Mouse (Mus musculus) kidney, adult 8-10 months (tissue): Measurements from ENCODE around the gene Sult6b2.

Experiments
- DNase-seq, 2 experiments: peaks; one replicate each; pipeline ENCODE4 v3.0.0; 2022

The Sult6b2 gene

DNA sequence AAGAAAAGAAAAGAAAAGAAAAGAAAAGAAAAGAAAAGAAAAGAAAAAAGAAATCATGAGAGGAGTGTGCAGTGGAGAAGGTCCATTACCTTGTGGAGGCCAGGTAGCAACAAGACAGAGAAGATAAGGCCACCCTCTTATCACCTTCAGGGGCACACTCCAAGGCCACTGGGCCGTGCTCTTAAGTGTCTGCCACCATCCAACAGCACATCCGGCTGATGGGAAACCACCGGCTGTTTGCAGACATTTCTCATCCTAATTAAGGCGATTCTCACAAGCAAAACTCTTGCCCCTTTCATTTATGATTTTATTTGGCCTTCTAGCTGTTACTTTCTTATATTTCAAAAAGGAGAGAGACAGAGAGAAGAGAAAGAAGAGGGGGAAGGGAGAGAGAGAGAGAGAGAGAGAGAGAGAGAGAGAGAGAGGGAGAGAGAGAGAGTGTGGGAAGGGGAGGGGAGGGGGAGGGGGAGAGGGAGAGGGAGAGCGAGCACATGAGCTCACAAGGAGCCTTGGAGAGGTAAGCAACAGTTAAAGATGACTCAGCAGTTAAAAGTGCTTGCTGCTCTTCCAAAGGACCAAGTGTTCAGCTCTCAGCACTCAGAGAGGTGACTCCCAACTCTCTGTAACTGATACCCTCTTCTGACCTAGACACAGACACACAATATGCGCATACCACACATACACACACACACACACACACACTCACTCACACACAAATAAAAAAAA lies 5.2 kb upstream of the Sult6b2 start:
- no peak for DNase-seq

DNA sequence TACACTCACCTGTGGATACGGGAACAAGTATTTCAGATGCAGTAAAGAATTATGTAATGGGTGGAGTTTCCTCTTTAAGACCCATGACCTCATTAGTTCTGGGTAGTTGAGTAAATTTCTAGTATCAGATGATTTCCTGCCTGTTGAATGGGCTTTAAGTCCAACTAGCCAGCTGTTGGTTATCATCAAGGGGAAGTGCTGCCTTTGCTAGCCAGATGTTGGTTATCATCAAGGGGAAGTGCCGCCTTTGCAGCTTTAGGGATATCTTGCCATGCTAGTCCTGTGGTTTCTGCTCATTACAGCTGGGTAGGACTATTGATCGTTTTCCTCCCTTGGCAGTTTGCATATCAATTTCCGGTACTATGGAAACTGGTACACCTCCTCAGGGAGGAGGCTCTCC lies 2.0 kb upstream of the Sult6b2 start:
- no peak for DNase-seq

DNA sequence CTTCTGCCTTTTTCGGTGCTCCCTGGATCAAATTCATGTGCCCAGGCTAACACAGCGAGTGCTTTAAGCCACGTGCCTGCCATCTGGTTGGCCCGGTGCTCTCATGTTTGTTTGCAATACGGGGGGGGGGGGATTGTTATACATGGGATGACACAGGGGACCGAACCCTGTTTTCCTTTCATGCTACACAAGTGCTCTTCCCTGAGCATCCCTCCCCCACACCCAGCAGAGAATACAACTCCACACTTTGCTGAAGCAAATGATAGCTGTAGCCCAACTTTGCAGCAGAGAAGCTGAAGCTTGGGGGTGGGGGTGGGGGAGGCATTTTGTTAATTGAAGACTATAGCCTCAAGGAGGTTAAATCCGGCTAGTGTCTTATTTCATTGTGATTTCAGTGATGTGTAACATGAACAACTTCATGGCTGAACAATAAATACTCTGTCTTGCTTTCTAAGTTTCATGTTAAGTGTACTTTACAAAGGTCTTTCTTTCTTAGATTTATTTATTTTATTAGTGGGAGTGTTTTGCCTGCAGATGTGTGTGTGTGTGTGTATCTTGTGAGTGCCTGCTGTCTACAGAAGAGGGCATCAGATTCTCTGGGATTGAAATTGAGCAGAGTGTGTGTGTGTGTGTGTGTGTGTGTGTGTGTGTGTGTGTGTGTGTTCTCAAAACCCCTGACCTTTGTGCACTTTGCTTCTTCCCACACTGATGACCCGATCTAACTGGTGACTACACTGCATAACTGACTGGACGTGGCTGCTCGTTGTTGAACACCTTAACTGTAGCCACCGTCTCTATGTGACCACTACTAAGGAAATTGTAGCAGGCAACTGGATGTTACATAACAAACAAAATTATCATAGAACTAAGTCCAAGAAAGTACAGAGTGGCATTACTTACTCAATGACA lies 1.4 kb downstream of the Sult6b2 start:
- DNase-seq: no peak

DNA sequence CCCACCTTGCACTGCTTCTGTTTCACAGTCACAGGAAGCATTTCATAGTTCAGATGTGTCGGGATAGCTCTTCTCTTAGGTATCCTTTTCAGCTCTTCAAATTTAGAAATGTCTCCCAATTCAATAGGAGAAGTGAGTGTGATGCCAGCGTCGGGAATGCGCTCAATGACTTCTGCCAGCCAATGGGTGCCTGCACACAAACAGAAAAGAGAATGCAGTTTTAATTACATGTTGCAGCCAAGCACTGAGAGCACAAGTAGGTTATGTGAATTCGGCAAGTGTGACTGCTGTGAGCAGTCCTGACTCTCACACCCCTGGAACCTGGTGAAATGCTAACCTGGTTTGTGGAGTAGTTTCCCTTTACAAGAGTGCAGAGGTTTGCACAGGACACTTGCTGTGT lies 2.6 kb downstream of the Sult6b2 start:
- DNase-seq: no peak

DNA sequence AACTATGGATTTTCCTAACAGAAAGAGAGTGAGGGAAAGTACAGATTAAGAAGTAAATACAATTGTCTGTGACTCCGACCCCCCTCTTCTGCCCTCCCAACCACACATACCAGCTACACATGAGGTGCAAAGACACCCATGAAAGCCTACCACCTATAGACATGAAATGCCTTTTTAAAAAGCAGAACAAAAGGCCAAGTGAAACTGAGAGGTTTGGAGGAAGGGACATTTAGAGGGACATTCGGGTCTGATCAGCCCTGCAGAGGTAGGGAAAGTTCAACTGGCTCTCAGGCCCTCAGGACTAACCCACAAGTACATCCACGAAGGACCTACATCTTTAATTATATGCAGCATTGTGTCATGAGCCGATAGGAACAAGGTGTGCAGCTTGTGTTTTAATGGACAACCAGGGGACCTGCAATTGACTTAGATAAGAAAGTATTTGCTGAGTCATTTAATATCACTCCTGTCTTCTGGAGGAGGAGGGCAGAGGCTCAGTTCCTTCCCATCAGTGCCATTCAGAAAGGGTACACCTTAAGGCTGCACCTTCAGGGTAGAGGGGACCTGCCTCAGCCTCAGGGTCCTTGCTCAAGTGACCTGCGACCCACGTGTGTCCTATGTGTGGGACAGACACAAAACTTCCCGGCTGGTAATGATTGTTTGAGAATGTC lies 4.5 kb downstream of the Sult6b2 start:
- no peak for DNase-seq

DNA sequence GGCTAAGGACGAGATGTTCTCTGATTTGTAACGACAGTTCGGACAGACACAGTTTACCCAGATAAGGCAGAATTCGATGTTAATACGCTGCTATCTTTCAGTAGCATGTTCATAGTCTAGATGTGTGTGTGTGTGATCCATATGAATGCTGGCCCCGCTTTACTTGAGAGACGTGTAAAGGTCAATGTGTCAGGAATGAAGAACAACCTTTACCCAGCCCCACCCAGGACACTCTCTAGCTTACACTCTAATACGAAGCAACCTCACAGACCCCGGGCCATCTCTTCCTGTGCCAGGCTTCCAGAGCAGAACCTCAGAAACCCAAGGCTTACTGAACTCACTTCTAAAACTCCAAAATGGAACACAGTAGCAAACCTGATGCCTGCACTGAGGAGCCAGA lies 5.5 kb downstream of the Sult6b2 start:
- no peak for DNase-seq

DNA sequence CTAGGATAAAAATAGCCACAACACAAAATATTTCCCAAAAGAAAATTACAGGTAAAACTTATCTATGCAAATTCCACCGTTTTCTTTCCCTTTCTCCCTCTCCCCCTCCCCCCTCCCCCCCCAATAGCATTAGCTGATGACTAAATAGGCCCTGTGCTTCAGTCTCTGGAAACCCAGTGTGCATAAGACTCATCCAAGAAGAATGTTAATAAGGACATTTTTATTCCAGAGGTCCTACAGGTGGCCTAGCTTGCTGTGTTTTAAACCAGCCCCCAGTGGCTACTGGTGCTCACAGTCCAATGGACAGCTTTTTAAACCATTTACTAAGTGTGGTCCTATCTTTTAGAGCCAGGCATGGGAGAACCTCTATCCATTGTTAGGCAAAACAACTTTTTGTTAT lies 6.3 kb downstream of the Sult6b2 start:
- DNase-seq: no peak

DNA sequence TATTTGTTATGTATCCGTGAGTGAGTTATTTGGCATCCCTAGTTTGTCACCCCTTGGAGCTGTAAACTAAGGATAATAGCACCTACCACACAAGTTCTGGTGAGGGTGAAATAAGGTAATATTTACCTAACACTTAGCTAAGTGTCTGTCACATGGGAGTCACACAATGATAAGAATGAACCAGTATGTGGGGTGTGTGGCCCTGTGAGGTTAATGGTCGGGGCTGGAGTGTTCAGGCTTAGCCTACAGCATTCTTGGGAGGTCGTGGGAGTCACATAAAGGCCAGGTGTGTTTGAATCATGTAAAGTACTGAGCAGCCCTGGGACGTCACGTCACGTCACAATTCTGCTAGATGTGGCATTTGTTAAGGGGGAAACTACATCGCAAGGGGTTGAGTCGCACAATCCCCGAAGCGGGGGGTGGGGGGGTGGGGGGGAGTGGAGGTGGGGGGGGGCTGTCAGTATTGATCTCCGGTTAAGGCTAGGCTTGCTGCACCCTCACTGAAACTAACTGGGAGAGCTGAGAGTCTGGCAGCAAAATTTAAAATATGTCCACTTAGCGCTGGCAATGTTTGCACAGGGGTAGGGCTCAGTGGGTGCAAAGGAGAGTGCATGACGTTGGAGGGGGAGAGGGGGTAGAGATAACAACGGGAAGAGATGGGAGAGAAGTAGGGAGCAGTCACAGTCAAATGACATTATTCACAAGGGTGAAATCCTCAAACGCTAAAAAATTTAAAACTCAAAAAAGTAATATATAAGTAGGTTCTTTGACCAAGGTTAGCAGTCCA lies 8.5 kb downstream of the Sult6b2 start:
- DNase-seq: no peak

DNA sequence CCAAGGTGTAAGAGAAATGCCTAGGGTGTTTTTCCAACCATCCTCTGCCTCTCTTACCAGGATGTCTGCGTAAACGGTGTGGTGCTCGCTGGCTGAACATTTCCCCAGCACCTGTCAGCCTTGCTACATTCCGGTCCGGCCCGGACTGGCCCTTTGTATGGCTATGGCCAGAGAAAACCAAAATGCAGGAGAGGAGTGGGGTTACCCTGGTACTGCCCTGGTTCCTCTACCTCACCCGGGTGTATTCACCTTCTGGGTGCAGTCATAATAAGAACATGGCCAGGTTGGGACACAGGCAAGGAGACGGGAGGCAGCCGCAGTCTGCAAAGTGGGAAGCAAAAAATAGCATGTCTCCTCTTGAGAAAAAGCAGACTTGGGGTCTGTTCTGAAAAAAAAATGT lies 9.2 kb downstream of the Sult6b2 start:
- no peak for DNase-seq

DNA sequence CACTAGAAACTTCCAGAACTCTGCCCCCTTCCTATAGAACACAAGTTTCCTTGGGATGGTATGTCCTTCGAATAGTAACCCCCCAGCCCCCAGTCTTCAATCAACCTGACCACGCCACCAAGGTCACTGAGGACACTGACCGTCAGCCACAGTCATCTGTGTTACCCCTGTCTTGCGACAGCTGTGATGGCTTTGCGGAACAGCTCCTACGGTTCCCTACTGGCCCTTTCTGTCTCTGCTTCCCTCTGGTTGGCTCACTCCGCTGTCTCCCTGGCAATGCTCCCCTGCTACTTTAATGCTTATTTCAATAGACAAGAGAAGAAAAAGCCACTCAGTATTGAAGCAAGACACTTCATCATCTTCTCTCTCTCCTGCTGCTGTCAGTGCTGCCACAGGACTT lies 10.8 kb downstream of the Sult6b2 start:
- DNase-seq: no peak

DNA sequence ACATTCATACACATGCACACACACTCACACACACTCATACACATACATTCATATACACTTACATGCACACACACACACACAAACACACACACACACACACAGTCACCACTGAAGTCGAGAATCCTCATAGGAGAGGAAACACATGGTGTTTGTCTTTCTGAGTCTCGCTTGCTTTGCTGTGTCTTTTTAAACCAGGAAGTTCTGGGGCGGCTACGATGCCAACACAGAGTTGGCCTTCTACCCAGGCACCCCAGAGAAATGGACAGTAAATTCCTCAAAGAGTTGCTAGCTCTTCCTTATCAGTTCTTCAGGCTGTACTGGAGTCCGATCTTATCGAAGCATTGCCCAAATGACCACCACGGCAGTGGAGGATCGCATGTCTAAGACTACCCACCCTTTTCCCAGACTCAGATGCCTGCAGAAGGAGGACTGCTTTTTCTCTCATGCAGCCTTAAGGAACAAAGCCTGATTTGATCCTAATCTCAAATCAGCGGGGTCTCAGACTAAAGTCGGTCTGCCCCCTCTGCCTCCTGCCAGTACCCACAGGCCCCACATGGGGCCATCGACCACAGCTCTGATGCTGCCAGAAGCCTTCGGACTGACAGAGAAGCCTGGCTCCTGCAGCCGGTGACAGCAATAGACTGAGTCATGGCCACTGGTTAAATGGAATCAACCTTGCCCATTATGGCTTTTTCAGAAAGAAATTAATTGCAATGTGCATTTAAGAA lies 11.9 kb downstream of the Sult6b2 start:
- DNase-seq: no peak

DNA sequence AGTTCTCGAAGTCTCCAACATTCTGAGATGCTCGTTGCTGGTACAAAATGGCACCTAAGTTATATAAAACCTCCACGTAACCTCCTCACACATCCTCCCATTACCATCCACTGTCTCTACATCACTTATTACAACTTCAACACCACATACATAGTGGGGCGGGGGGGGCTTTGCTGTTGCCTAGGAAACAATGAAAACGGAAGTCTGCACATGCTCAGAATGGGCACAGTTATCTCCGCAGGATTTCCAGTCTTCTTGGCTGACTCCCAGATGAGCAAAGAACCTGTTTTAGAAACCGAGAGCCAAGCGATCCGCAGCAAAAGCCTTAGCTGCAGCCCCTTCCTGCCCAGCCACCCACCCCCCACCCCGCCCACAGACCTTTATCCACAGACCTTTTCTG lies 14.6 kb downstream of the Sult6b2 start:
- no peak for DNase-seq

DNA sequence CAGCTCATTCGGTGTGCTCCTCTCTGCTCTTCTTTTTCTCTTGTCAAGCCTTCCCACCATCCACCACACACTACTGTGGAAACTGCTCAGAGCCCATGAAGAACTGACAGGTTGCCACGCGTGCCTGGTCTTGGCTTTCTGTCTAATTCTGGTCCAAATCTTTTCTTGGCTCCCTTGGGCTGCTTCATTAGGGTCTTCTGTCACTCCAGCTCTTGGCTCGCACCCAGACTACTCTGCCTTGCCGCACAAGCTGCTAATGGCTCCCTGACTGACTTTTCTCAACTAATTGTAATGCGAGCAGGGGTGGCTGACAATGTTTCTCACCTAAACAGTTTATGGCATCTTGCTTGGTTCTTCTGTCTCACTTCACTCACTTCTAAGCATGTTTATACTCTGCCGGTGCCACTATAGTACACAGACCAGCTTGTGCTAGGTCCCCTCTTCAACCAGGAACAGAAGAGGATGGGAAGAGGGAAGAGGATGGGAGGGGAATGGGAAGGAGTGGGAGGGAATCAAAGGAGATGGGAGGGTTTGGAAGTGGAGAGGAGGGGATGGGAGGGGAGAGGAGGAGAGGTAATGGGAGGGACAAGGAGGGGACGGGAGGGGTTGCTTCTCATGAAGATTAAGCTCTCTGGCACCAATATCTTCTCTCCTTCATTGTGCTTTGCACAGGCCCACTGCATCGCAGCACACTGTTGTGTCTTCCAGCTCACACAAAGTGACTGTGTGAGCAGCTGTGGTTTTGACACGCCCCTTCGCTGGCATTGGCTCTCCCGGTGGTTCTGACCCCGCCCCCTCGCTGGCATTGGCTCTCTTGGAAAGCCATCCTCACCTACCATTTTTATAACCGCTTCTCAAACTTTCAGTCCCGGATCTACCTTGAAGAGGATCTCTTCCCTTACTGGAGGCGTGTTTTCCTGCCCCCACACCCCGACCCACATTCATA lies 16.0 kb downstream of the Sult6b2 start:
- no peak for DNase-seq

DNA sequence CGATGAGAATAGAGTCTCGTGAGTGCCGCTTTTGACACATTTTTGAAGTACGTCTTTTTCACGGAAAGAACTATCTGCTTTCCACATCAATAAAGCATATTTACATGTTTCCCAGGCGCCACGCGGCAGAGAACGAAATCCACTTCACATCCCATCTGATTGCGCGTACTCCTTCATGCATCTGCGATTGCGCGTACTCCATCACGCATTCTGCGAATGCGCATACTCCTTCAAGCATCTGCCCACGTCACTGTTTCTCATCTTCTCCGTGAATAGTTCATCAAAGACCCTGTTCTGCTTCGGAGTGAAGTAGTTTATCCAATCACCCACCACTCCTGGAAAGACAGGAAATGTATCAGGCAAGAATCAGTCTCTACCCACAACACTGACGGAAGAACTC lies 18.2 kb downstream of the Sult6b2 start:
- DNase-seq: no peak

DNA sequence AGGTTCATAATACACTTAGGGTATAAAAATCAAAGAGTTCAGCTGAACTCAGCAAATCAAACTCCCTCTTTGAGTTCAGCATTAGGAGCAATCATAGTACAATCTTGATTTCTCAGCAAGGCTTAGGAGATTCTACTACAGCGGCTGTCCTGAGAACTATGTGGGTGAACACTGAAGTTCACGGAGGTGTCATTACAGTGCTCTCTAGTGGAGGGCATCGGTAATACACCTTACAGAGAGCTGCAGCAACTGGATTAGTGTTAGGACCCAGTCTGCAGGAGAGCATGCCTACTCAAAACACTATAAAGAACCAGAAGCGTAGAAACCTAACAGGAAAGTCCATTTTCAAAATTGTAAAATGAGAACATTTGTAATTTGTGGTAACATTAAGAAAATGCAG lies 19.0 kb downstream of the Sult6b2 start:
- peak; percentile 41 to 71 for DNase-seq

DNA sequence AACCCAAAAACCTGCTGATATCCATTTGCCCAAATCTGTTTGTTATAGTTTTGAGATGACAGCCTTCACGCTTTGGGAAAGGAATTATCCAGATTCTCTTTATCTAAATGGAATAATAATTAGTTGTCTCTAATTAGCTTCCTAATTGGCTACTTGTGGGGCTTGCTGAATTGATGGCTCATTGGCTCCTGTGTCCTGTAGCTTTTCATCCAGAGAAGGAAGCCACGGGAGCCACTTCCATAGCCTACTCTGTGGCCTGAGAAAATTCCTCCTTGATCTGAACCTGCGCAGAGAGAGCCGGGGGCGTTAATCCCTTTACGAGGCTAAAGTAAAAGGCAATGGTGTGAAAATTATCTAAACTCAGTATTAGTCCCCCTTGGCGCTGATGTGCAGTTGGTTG lies 23.0 kb downstream of the Sult6b2 start:
- DNase-seq: no peak

DNA sequence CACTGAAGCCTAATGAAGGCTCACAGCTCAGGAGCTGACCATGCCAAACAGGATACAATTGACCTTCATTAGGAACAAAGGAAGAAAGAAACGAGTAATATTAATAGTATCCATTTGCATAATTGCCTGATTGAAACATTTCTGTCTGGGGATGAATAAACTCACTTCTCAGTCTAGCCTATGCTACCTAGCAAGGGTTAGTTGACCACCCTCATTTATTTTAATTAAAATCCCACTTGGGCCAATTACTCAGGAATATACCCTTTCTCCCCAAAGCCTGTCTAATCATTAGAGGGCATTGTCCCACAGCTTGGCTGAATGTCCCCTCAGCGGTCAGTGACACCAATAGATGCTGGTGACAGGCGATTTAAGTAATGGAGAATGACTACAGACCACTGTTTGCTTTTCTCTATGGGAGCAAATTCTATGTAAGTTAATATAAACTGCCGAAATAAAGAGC lies 23.7 kb downstream of the Sult6b2 start:
- no peak for DNase-seq

DNA sequence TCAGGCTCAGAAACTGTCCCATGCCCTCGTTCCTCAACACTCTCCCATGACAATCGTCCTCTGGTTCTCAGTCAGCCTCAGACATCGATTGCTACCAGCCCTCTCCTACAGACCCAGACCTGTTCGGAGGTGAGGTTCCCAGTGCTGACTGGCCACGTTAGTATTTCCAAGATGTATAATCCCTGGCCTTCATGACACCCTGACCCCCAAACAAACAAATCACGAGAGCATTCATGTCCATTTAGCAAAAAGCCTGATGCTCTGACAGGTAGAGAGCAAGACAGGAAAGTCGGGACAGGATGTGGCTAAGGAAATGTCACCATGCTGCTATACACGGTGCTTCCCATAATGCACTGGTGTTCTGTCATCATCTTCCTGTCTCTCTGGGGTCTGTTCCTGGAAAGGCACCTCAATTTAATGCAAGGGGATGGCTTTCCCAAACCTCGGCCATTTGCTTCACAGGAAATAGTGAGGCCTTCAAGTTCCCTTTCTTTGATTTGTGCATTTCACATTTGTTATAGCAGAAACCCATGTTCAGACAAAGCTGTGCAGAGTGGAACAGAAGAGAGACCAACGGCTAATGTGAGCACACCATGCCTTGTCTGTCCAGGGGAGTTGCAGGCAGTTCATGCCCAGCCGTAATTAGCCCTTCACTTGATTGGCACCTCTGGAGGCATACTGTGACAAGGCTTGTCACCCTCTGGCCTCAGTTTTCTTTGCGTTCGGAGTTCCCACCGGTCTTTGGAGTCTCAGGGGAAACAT lies 24.3 kb downstream of the Sult6b2 start:
- DNase-seq: no peak

DNA sequence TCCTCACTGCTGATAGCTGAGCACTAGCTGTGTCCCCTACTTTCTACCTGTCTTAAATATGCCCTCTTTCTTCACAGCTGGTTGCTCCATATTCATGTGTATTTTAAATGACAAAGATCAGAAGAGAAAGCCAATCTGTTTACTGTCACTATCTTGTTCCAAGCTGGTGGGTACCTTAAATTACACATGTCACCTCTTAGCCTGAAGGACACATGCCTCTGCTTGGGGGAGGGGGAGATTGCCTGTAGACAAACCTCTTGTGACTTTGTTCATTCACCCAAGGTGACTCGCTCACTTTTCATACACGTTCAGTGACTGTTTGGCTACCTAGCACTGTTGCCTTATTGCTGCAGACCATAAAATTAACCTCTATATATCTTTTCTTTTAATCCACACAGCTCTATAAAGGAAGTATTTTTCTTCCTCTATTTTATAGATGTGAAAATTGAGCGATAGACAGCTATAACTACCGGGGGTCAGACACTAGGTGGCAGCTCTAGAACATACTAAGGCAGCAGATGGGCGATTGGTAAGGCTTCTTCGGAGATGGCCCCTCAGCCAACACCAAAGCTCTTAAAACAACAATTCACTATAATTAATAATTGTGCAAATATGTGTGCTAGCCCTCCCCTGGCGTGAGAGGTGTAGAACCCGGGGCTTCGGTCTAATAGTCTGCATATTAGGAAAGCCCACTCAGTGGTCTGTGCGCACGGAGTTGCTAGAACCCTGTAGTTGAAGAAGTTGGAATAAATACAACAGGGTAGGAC lies 25.1 kb downstream of the Sult6b2 start:
- peak; percentile 28 to 42 for DNase-seq
